Mouse (Mus musculus) spleen, adult 2 months (tissue): ENCODE measurements around the gene Synpr.

Experiments
- CTCF ChIP-seq: fragments of 200-500 bp; IDR thresholded peaks from 2 replicates; pipeline ENCODE4 v1.5.1; 2011; ENCODE audit warnings: mild to moderate bottlenecking, inconsistent platforms; ENCODE audit not compliant: insufficient read depth, insufficient read length, insufficient replicate concordance; ENCODE audit errors: extremely low read depth
- POLR2A ChIP-seq: fragments of 200-500 bp; IDR thresholded peaks from 2 replicates; pipeline ENCODE4 v1.6.1; 2011; ENCODE audit warnings: low read depth, low read length, inconsistent platforms

DNA sequence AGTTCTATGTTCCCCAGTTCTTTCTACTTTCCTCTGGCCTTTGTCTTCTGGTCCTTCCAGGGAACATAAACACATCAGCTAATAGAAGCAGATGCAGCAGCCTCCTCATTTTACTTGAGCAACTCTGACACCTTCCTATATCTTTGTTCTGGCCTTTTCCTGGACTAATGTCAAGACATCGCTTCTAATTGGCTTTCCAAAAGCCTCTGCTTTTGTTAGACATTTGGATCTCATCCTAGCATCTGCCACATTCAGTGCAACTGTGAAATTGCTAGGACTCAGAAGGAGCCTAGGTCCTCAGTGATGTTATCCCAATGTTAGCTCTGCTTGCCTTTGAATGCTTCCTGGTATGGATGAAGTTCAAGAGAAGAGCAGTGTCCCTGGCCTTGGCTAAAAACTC, 193.2 kb downstream of the Synpr start:
- TF ChIP-seq CTCF (no peak), POLR2A (no peak)
